Mouse (Mus musculus) cerebellum, adult 2 months (tissue): ENCODE data around the gene Arsg. TPM values are rescaled to one million over a fixed set of nuclear protein-coding genes. Genes with fewer than 3 reads are reported as not detected.
"Not testable (repeated sequence)": the region's sequence is repeated elsewhere in the genome, so short reads cannot be mapped to it uniquely, and the experiment has no call there.

Experiments used
- DNase-seq, 2 experiments: peaks; one replicate each; pipeline ENCODE4 v3.0.0; 2021
- H3K27ac ChIP-seq: fragments of 200-500 bp; 2 replicates; pipeline ENCODE4 v1.5.1; 2012; ENCODE audit warnings: low read length, control low read depth, inconsistent platforms; ENCODE audit not compliant: insufficient read depth
- H3K27me3 ChIP-seq: fragments of 200-500 bp; 2 replicates; pipeline ENCODE4 v1.6.1; 2012; ENCODE audit warnings: inconsistent platforms, mild to moderate bottlenecking, low read length, moderate library complexity; ENCODE audit not compliant: control insufficient read depth, insufficient read depth
- H3K4me1 ChIP-seq: fragments of 200-500 bp; 2 replicates; pipeline ENCODE4 v1.6.1; 2011; ENCODE audit warnings: low read length; ENCODE audit not compliant: control insufficient read depth, insufficient read depth
- H3K4me3 ChIP-seq: fragments of 200-500 bp; replicated peaks from 2 replicates; pipeline ENCODE3; 2011; ENCODE audit warnings: mild to moderate bottlenecking, low read depth, low read length, control low read depth; ENCODE audit not compliant: insufficient read depth
- CTCF ChIP-seq: fragments of 200-500 bp; IDR thresholded peaks from 2 replicates; pipeline ENCODE4 v1.5.1; 2011; ENCODE audit warnings: low read depth, mild to moderate bottlenecking, control low read depth, low read length, moderate library complexity, borderline replicate concordance; ENCODE audit not compliant: insufficient read depth
- POLR2A ChIP-seq: fragments of 200-500 bp; IDR thresholded peaks from 2 replicates; pipeline ENCODE4 v1.6.1; 2011; ENCODE audit warnings: low read length, control low read depth, borderline replicate concordance; ENCODE audit not compliant: insufficient read depth
- WGBS: fragments of 180-500 bp; shearing (Covaris S2); methylation state at CpG from one replicate; pipeline ENCODE4 v1.1.7; 2018; 5-methylcytosine and 5-hydroxymethylcytosine counted together
- polyA plus RNA-seq: library from polyadenylated mRNA; depleted of rRNA; stranded (reverse); fragments of >200 nt; gene quantifications from 2 replicates; pipeline ENCODE4 v1.2.3, GENCODE M21; 2012

The Arsg gene
- polyA plus RNA-seq, 1 experiment, result 47.1 TPM

DNA sequence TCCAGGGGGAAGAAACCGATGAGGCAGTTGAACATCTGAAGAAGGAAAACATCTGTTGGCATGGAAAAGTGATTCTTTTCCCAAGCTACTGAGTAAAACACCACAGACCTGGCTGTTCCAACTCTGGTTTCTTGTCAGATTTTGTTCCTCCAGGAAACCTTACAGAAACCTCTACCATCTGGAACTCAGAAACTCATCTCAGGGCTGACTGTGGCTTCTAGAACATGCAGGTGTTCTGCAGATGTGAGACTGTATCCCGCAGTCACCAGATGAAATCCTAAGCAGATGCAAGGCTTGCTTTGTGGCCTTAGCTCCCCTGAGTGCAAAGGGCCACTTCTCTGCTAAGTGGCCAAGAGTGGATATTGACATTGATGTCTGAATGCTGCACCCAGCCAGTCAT is 16.6 kb downstream of the Arsg start:
- H3K4me1 ChIP-seq, result no peaks in the 10 kb centered on the region; the same call in 1 of the 2 replicates
- H3K27ac ChIP-seq, result no peak overlapping the region
- DNase-seq, result no peak
- H3K4me3 ChIP-seq, result no peak overlapping the region
- TF ChIP-seq POLR2A (no peak), CTCF (no peak)
- whole genome bisulfite sequencing, result 91% methylated on average over 2 of the region's 2 CpGs
- H3K27me3 ChIP-seq, result no peaks in the 10 kb centered on the region

DNA sequence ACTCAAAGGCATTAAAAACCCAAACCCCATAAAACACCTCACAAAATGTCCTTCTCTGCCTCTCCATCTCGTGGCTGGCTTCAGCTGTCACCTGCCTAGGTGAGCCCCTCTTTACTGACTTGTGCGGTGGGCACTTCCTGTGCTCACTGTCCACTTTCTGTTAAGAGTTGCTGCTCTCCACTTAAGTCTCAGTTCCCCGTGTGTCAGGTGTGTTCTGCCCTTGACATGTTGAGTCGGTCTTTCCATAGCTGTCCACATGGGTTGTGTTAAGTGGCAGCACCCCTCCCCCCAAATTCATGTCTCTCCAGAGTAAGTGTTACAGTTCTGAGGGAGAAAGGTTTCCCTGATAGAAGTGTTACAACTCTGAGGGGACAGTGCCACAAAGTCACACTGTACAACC is 18.7 kb downstream of the Arsg start:
- 85% methylated on average over 4 of the region's 4 CpGs for WGBS
- TF ChIP-seq CTCF, result no peak
- no peak for TF ChIP-seq POLR2A

DNA sequence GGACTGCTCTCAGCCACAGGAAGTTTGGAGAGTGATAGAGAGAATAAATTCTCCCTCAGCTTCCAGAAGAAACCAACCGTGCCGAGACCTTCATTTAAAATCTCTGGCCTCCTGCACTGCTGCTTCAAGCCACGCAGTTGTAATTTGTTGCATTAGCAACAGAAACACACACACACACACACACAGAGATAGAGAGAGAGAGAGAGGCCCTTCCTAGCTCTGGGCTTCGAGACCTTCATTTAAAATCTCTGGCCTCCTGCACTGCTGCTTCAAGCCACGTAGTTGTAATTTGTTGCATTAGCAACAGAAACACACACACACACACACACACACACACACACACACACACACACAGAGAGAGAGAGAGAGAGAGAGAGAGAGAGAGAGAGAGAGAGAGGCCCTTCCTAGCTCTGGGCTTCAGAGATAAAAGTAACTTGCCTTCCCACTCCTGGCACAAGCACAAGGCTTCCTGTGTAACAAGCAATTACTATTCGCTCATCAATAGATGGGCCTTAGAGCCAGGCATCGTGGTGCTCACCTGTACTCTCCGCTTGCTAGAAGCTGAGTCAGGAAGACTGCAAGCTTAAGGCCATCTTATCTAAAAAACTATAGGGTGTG is 19.8 kb downstream of the Arsg start:
- not testable (repeated sequence) for H3K4me1 ChIP-seq, DNase-seq, H3K27ac ChIP-seq, H3K4me3 ChIP-seq, H3K27me3 ChIP-seq
- 82% methylated on average over 8 of the region's 8 CpGs for WGBS

More for the DNA sequence above, 18.7 kb downstream of the Arsg start:
- no peaks in the 10 kb centered on the region for H3K4me1 ChIP-seq
- no peak for DNase-seq
- H3K27ac ChIP-seq, result no peak overlapping the region
- no peaks in the 10 kb centered on the region for H3K27me3 ChIP-seq
- H3K4me3 ChIP-seq, result no peak overlapping the region

DNA sequence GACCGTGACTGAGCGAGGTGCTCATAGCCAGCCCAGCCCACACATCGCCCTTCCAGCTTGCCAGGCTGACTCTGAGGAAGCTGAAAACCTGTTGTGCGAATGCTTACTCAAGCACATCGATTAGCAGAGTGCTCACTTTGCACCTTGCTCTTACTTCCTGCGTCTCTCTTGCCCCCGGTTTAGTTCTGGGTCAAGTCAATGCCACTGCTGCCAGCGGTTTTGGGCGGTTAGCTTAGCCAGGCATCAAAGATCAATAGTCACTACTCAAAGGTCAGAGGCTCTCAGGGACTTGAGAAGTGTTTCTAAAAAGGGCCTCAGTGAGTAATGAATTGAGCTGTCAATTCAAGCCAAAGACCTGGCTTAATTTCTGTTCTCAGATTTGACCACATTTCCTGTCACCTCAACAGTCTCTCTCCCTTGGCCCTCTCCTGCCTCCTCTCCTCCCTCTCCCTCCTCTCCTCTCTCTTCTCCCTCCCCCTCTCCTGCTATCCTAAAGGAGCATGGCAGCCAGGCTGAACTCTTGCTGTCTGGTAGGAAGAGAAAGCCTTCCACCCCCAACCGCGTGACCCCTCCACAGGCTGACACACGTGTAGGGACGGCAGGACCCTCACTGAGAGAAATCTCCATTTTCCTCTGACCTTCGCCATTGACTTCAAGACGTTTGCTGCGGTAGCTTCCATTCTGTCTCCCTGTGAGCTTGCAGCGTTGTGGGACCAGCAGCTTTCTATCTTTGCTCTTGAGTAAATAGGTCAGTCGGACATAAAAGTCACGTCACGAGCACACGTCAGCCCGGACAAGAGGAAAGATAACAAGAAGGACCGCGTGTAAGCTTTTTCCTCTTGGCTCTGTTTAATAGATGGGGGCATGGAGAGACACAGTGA is 22.0 kb downstream of the Arsg start:
- TF ChIP-seq POLR2A (no peak), CTCF (no peak)

DNA sequence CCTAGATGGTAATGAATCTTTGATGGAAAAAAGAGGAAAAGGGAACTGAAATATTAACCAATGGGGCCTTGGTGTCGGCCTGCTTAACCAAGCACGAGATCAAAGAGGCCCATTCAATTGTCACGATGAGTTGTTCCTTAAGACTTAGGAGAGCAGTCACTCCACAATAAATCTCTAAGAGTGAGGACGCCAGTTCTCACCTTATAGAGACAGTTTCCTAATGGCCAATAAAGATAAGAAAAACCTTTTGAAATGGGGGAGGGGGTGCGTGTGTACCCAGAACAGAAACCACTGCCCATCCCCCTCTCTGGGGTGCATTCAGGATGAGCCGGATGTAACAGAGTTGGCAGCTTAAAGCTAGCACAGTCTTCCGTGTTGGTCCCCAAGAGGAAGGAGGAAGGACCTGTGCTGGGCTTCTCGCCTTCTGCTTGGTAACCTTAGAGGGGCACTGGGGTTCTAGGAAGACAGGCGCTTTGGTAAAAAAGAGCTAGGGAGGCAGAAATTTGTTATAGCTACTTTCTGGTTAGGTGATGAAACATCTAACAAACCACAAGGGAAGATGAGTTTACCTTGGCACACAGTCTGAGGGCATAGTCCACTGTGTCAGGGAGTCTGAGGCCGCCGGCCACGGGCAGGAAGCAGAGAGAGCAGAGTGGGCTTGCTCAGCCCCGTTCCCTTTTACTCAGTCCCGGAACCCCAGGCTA is 22.7 kb downstream of the Arsg start:
- 80% methylated on average over 14 of the region's 14 CpGs for WGBS
- no peak for TF ChIP-seq CTCF
- no peak for TF ChIP-seq POLR2A
- peaks cover 11% of the 10 kb centered on the region; the same call in 1 of the 2 replicates for H3K4me1 ChIP-seq
- H3K27ac ChIP-seq, result no peak overlapping the region
- H3K4me3 ChIP-seq, result no peak overlapping the region
- DNase-seq, result no peak
- H3K27me3 ChIP-seq, result no peaks in the 10 kb centered on the region

More for the DNA sequence above, 22.0 kb downstream of the Arsg start:
- no peak overlapping the region for H3K4me3 ChIP-seq
- no peak overlapping the region for H3K27ac ChIP-seq
- WGBS, result 75% methylated on average over 24 of the region's 24 CpGs
- no peak for DNase-seq
- H3K27me3 ChIP-seq, result no peaks in the 10 kb centered on the region
- peaks cover 6% of the 10 kb centered on the region; the same call in 1 of the 2 replicates for H3K4me1 ChIP-seq

DNA sequence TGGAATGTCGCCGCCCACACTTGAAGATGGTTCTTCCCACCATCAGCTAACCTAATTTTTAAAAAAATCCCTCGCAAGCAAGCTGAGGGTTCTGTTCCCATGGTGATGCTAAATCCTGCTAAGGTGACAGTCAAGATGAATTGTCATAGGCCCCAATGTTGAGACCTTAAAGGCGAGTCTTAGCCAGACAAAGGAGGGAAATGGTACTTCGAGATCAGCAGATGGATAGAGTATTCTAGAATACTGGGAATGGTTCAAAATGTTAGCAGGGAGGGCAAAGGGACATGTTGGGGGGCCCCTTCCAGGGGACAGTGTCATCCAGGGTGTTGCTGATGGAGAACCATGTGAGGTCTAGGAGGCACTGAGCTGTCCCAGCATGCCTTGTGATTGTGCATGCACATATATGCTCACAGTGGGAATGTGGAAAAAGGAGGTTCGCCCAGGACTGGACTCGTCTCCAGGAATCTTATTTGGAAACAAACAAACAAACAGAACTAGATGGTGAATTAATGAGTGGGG is 23.4 kb downstream of the Arsg start:
- no peaks in the 10 kb centered on the region for H3K27me3 ChIP-seq
- peaks cover 11% of the 10 kb centered on the region; the same call in 1 of the 2 replicates for H3K4me1 ChIP-seq
- no peak for DNase-seq
- whole genome bisulfite sequencing, result 95% methylated on average over 7 of the region's 7 CpGs
- no peak for TF ChIP-seq CTCF
- TF ChIP-seq POLR2A, result no peak
- no peak overlapping the region for H3K27ac ChIP-seq
- H3K4me3 ChIP-seq, result no peak overlapping the region

DNA sequence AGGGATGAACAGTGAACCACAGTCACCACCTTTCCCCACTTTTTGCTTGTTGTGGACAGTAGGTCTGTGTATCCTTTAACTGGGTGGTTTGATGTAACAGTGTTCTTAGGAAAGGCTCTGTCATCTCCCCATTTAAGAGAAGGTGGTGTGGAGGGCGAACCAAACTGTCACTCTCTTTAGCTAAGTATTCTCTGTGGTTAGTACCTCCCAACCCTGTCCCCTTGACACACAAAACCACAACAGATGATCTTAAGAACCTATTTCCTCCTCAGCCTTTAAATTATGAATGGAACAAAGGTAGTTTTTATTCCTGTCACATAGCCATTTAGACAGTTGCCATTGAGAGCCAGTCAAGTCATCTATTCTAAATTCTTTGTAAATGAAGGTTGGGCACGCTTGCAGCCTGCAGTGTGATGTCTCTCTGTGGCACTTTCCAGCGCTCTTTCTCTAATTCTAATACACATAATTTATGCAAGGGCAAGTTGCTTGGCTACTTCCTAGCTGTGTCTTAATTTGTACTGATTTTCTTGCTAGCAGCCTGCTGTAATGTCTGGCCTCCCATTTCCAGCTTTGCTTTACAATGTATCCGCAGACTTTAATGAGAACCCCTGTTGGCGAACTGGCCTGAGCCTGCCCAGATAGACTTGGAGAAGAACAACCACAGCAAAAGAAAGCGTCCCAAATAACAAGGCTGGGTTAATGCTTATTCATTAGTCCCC is 24.0 kb downstream of the Arsg start:
- WGBS, result 77% methylated on average over 6 of the region's 6 CpGs
- H3K4me1 ChIP-seq, result peaks cover 11% of the 10 kb centered on the region; the same call in 1 of the 2 replicates
- no peak for DNase-seq

DNA sequence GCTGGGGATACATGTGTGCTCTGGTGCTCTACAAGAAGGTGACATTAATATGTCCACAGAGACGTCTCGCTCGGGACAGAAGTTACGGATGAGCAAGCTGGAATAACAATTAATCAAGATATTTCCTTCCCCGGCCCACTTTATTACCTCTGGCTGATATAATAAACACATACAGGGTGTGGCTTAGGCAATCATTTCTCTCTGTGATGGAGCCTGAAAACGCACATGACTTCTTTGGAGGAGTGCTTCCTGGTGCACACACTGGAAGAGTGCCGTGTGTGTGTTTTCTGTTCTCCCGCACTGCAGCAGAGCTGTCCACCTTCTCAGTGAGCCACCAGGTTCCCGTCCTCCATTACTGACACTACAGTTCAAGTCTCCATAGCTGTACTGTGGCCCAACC is 24.8 kb downstream of the Arsg start:
- no peak for TF ChIP-seq POLR2A
- TF ChIP-seq CTCF, result no peak
- Histone ChIP-seq H3K4me1 (peaks cover 11% of the 10 kb centered on the region; the same call in 1 of the 2 replicates), H3K27me3 (no peaks in the 10 kb centered on the region), H3K27ac (no peak overlapping the region), H3K4me3 (no peak overlapping the region)
- 90% methylated on average over 9 of the region's 9 CpGs for WGBS
- no peak for DNase-seq

More for the DNA sequence above, 24.0 kb downstream of the Arsg start:
- Histone ChIP-seq H3K4me3 (no peak overlapping the region), H3K27ac (no peak overlapping the region), H3K27me3 (no peaks in the 10 kb centered on the region)
- TF ChIP-seq POLR2A (no peak), CTCF (no peak)
